Mouse (Mus musculus): ENCODE measurements around the gene Gtpbp4. TPM values are rescaled to one million over a fixed set of nuclear protein-coding genes. Genes with fewer than 3 reads are reported as not detected.
"Not testable (repeated sequence)": the region's sequence is repeated elsewhere in the genome, so short reads cannot be mapped to it uniquely, and the experiment has no call there.

The Gtpbp4 gene
- total RNA-seq (2021), result 10 to 100 TPM; 34.0 to 38.9 TPM

DNA sequence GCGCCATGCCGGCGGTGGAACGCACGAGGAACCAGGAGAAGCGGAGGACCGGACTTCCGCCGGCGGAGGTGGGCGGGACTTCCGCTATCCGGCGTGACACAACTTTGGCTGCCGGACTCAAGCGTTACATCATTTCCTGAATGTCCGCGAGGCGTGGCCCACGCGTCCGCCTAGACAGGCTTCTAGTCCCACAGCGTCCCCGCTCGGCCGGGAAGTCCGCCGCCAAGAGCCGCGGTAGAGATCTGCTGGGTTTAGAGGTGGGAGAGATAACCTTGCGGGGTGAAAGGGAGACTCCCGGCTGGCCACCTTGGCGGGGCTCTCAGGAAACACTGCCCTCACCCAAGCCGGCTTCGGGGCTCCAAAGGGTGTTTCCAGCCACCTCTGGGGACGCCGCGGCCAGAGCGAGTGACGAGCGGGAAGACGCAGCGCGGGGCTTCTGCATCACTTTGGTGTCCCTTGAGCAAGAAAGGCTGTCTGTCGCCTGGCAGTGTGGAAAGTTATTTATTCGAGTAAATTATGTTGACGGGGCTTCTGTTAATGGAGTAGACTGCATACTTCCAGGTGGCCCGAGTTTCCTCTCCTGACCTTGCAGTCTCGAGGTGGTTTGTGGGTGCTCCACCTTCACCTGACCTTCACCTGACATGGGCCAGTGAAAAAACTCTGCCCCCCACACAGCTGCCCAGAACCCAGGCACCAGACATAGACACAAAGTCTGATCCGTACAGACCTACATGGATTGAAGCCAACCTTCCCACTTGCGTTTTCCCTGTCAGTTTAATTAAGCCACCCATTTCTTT, at the start of gene Gtpbp4:
Gtpbp4 (minus strand) TSS at position 94 of the 797 bp plus-strand sequence.
- intact Hi-C loops (cut with DNase I), result loop anchor here (5.0 kb wide), 1 partner anchor 96 kb away; the partner anchor contains the start of gene Larp4b
- DNase-seq (ENCODE audit: extremely low spot score in 1 of 2, low spot score in 2 of 2), result peak; percentile 97 to 98

DNA sequence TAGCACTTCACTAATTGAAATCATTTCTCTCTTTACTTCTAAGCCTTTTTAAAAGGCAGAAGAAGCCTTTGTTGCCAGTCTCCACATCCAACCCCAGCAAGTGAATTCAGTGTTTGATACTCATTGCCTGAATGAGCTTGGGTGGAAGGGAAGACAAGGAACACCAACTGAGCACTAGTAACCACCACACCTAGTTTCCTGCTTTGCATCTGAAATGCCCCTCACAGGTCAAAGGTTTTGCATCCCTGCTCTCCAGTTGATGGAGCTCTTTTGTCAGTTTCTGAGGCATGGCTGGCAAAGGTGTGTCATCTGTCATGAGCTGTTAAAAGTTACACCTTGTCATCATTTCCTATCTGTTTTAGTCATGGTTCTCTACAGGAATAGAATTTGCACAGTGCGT, 48.8 kb upstream of the Gtpbp4 start:
- intact Hi-C loops (cut with DNase I), result no loop called here
- DNase-seq (ENCODE audit: extremely low spot score in 1 of 2, low spot score in 2 of 2), result no peak

DNA sequence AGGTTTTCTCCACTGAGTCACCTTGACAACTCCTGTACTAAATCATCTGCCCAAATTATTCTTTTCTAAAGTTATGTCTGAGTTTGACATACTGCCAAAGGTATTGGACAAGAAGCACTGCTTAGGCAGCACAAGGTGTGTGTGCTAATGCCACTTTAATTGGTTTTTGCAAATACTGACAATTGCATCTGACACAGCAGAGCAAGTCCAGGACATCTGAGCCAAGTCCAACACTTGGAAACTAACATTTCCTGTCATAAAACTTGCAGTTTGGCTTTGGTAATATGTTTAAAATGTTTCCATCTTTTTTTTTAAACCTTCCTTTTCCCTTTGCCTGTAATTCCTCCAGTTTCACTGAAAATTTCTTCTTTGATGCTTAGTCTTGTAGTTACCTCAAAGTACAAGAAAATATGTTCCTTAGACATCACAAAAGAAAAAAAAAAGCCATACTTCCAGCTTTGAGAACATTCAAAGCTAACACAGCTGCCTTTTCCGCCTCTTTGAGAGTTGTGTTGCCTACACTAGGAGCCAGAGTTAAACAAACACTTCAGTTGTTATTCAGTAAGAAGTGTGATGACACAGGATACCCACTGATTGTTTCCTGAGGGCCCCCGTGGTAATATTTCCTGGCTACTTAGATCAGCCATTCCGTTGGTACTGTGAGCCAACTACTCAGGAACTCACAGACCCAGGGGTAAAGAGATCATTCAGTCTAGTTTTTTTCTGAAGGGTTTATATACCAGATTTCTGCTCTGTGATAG, 47.6 kb upstream of the Gtpbp4 start:
- intact Hi-C loops (cut with DNase I), result no loop called here

DNA sequence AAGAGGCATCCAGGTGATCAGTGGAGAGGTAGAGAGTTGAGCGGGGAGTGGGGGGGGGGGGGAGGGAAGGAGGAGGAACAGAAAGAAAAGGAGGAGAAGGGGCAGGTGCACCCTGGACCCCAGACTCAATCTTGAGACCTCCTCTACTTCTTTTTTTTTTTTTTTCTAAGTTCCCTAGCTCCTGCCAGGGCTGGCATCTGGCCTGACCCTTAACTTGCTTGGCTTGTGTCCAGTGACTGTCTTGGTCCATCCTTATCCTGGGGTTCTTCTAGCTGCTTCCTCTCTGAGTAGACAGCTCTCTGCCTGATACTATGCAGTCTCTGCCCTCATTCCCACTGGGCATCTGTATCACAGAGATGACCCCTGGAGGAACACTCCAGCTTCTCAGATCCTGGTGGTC, 44.7 kb upstream of the Gtpbp4 start:
- DNase-seq (ENCODE audit: extremely low spot score in 1 of 2, low spot score in 2 of 2), result no peak
- intact Hi-C loops (cut with DNase I), result no loop called here

More for the DNA sequence above, 47.6 kb upstream of the Gtpbp4 start:
- no peak for DNase-seq (ENCODE audit: extremely low spot score in 1 of 2, low spot score in 2 of 2)

DNA sequence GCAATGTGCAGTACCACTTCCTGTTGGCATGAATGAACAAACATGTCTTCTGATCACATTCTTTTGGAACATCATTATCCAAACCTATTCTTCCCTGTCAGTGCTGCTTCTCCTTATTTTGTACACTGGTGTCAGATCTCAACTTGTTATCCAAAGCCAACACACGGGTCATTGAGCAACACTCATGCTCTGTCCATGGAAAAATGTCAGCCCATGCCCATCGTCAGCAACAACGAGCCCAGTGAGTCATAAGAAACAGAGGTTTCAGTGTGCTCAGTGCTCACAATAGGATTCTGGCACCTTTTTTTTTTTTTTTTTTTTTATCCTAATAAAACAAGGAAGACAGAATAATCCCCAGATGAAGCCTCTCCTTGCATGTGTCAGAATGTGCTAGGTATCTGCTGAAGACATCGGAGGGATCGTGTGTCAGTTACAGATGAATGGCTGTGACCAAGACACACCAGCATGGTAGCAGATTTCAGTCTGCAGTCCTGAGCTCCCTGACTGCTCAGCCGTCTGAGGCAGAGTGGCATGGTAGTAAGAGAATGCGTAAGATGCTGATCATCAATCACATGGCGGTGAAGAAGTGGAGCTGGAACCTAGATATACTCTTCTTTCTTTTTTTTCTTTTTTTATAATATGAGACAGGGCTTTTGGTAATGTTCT, 36.2 kb upstream of the Gtpbp4 start:
- no peak for DNase-seq (ENCODE audit: extremely low spot score in 1 of 2, low spot score in 2 of 2)
- intact Hi-C loops (cut with DNase I), result no loop called here

DNA sequence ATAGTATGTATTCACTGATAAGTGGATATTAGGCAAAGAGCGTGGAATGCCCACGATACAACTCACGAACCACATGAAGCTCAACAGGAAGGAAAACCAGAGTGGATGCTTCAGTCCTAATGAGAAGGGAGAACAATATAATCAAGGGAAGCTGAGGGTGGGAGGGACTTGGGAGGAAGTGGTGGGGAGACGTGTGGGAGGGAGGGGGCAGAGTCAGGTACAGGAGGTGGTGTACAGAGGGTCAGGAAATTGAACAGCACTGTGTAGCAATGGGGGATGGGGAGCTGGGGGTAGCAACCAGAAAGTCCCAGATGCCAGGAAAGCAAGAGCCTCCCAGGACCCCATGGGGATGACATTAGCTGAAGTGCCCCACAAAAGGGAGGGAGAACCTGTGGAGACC, 34.5 kb upstream of the Gtpbp4 start:
- intact Hi-C loops (cut with DNase I), result no loop called here
- DNase-seq (ENCODE audit: extremely low spot score in 1 of 2, low spot score in 2 of 2), result no peak

DNA sequence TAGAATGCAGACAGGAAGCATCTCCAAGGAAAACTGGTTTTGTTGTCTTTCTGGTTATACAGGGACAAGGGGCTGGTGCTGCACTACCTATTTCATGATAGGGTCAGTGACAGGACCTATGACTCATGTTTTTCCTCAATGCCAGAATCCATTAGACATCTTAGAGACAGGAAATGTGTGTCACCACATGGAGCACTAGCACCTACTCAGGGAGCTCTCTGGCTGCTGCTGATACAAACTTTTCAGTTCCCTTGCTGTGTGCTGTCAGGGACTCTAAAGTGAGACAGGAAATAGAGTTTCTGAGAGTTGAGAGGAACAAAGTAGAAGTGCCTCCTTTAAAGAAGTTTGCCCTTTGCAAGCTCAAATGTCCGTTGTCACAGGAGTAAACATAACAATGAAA, 31.4 kb upstream of the Gtpbp4 start:
- intact Hi-C loops (cut with DNase I), result no loop called here
- DNase-seq (ENCODE audit: extremely low spot score in 1 of 2, low spot score in 2 of 2), result no peak

DNA sequence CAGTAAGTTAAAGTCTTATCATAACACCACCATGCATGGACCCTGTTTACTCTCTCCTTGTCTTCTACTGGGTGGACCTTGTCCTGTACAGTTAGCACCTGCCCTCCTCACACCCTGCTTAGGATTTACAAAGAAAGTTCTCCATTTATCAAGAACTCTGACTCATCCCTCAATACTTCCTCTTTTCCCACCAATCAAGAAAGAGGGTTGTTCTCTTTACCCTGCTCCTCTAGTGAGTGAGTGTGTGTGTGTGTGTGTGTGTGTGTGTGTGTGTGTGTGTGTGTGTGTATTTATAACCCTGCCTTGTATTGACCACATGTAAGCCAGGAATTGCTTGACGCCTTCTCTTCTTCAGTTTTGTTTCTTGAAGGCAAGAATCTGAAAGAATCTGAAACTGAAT, 26.7 kb upstream of the Gtpbp4 start:
- no peak for DNase-seq (ENCODE audit: extremely low spot score in 1 of 2, low spot score in 2 of 2)
- intact Hi-C loops (cut with DNase I), result no loop called here

DNA sequence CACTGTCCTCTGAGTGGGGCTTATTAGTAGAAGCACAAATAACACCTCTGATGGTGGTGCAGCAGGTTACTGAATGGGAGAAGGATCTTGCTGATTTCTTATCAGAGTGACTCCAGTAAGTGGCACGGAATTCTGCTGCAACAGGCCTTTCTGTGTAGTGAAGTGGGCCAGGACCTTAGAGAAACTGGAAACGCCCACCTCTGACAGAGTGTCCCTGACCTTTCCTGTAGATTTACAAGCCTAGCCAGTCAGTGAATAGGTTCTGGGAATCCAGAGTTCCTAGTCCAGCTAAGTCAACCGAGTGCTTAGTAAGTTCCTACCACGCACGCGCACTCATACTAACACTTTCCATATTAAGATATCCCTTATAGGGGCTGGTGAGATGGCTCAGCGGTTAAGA, 25.7 kb upstream of the Gtpbp4 start:
- intact Hi-C loops (cut with DNase I), result no loop called here

DNA sequence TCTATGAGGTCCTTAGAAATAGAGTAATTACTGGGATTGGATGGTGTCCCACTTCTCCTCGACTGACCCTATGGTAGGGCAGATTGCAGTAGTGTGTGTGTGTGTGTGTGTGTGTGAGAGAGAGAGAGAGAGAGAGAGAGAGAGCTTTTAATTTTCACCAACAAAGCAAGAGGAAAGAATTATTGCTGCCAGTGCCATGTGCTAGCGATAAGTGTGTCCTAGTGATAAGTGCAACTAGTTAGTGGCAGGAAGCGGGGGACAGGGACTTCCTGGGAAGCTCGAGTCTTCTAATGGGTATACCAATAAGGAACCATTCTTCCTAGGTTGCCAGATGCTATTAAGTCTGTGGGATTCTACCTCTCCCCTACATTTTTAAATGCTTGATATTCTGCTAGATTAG, 23.8 kb upstream of the Gtpbp4 start:
- DNase-seq (ENCODE audit: extremely low spot score in 1 of 2, low spot score in 2 of 2), result no peak
- intact Hi-C loops (cut with DNase I), result no loop called here

More for the DNA sequence above, 25.7 kb upstream of the Gtpbp4 start:
- no peak for DNase-seq (ENCODE audit: extremely low spot score in 1 of 2, low spot score in 2 of 2)

DNA sequence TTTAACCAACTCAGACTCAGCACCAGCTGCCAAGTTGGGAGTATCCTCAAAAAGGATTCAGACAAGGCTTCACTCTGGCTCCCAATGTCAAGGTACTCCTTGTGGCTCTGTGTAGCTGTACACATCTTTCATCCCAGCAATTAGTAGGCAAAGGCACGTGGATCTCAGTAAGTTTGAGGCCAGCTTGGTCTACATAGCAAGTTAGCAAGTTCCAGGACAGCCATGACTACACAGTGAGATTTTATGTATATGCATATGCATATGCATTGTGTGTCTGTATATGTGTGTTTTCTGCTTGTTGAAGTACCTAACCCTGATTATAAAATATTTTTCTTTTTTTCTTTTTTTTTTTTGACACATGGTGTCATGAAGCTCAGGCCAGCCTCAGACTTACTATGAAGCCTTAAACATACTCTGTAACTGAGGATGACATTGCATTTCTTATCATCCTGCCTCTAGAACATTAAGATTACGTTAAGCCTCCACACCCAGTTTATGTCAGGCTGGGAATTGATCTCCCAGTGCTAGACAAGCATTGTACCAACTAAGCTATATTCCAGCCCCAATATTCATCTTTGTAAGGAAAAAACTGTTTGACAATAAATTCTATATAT, 23.2 kb upstream of the Gtpbp4 start:
- intact Hi-C loops (cut with DNase I), result no loop called here
- DNase-seq (ENCODE audit: extremely low spot score in 1 of 2, low spot score in 2 of 2), result no peak

DNA sequence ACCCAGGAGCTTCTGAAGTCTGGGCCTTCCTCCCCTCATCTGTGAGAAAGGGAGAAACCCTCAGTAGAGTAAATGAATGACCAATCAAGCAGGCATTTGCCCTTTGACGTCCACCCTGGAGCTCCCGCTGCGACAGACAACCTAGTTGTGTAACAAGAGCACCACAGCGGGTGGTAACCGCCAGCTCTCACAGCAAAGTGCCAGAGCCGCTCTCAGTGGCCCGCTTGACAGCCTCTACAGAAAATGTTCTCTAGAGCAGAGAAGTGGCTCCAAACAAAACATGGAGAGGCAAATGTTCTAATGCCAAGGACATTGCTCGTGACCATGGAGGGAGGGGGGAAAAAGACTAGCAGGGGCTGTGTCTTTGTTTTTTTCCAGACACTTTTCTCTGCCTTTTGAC, 21.3 kb upstream of the Gtpbp4 start:
- peak in 1 of 2 experiments; percentile 73 for DNase-seq (ENCODE audit: extremely low spot score in 1 of 2, low spot score in 2 of 2)
- intact Hi-C loops (cut with DNase I), result no loop called here

DNA sequence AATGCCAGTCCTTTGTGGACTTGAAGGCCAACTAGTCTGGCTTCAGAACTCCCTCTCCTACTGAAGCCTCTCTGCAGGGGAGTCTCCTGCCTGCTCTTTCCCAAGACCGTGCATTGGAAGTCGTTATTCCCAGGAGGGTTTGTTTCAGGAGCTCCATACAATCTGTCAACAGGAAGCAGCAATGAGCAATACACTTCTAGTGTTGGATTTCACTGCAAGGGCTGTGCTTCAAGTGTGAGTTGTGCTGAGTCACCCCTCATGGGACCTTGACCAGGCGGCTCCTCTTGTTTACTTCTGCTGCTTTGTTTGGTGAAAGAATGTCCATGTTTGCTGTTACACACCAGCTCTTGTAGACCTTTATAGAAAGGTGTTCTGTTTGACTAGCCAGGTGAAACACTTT, 18.5 kb upstream of the Gtpbp4 start:
- intact Hi-C loops (cut with DNase I), result no loop called here
- no peak for DNase-seq (ENCODE audit: extremely low spot score in 1 of 2, low spot score in 2 of 2)

DNA sequence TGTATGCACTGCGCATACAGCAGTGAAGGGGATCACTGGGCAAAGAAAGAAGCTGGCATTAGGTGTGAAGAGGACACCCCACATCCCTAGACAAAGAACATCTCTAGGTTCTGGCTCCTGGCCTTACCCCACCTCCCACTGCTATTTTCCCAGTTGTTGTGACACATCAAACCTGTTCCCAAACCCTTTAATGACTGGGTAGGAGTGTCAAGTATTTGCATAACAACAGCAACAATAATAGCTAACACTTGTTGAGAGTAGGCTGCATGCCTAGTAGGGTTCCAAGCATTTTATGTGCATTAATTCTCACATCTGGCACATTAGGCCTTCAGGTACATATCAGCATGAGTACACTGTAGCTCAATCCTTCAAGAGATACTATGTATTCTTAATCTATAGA, 17.6 kb upstream of the Gtpbp4 start:
- intact Hi-C loops (cut with DNase I), result no loop called here
- DNase-seq (ENCODE audit: extremely low spot score in 1 of 2, low spot score in 2 of 2), result no peak

DNA sequence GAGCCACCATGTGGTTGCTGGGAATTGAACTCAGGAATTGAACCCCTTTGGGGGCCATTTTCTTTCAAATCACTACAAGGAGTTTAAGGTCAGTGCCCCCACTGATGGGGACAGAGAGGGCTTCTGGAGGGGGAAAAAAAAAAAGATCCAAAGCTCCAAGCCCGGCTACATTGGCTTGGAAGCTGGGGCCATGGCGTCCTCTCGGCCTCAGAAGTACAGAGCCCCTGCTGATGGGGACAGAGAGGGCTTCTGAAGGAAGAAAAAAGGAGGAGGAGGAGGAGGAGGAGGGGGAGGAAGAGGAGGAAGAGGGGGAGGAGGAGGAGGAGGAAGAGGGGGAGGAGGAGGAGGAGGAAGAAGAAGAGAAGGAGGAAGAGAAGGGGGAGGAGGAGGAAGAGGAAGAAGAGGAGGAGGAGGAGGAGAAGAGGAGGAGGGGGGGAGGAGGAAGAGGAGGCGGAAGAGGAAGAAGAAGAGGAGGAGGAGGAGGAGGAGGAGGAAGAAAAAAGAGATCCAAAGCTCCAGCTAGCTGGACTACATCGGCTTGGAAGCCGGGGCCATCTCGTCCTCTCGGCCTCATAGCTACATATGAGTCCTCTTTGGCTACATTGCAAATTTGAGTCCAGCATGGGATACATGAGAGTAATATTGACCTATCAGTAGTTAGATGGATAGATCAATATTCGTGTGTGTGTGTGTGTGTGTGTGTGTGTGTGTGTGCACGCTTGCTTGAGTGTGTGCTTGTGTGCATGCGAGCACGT, 15.9 kb upstream of the Gtpbp4 start:
- intact Hi-C loops (cut with DNase I), result no loop called here
- DNase-seq (ENCODE audit: extremely low spot score in 1 of 2, low spot score in 2 of 2), result peak in 1 of 2 experiments; percentile 100

DNA sequence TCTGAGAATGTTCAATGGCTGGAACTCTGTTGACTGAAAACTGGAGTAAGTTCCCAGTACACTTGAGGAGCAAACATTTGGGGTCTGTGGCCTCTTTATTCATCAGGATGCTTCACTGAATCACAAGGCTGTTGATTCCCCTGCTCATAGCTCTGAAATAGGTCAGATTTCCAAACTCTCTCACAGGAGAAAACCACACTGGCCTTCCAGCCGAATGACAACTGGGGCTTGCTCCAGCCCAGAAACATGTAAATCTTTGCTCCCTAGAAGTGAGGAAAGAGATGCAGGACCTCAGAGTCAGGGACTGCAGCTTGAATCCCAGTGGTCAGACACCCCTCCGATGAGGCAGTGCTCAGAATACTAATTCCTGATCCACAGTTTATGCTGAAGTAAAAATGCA, 7.4 kb upstream of the Gtpbp4 start:
- no peak for DNase-seq (ENCODE audit: extremely low spot score in 1 of 2, low spot score in 2 of 2)
- intact Hi-C loops (cut with DNase I), result no loop called here

DNA sequence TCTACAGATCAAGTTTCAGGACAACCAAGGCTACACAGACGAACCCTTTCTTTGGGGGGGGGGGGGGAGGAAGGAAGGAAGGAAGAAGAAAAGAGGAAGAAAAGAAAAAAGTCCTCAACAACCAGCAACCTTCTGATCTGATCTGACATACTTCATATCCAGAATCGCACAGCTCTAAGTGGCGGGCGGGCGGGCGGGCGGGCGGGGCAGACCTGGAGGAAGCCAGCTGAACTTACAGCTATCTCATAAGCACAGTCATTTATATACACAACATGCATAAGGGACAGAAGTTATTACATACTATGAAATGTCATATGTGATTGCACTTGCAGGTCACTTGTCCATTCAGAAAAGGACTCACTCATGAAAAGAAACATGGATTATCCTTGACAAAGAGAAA, 3.6 kb upstream of the Gtpbp4 start:
- no peak for DNase-seq (ENCODE audit: extremely low spot score in 1 of 2, low spot score in 2 of 2)
- intact Hi-C loops (cut with DNase I), result loop anchor here (5.0 kb wide), 1 partner anchor 93 kb away; the partner anchor contains the start of gene Larp4b

DNA sequence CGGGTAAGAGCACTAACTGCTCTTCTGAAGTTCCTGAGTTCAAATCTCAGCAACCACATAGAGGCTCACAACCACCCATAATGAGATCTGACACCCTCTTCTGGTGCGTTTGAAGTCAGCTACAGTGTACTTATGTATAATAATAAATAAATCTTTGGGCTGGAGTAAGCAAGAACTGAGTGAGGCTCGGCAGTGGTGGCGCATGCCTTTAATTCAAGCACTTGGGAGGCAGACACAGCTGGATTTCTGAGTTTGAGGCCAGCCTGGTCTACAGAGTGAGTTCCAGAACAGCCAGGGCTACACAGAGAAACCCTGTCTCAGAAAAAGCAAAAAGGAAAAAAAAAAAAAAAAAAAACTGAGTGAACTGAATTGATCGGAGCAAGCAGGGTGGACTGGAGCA, 1.3 kb upstream of the Gtpbp4 start:
- DNase-seq (ENCODE audit: extremely low spot score in 1 of 2, low spot score in 2 of 2), result not testable (repeated sequence)
- intact Hi-C loops (cut with DNase I), result loop anchor here (5.0 kb wide), 1 partner anchor 95 kb away; the partner anchor contains the start of gene Larp4b

Data from left cerebral cortex, postnatal 10 days (tissue).